Mouse (Mus musculus): Measurements from ENCODE around the gene Gm20481. TPM values are rescaled to one million over a fixed set of nuclear protein-coding genes. Genes with fewer than 3 reads are reported as not detected.
"Not testable (repeated sequence)": the region's sequence is repeated elsewhere in the genome, so short reads cannot be mapped to it uniquely, and the experiment has no call there.

The Gm20481 gene
- not detected in 2 replicates for polyA plus RNA-seq (2015; fragmentation: Nextera tagmentation; extraction: Ambion mirVana)

DNA sequence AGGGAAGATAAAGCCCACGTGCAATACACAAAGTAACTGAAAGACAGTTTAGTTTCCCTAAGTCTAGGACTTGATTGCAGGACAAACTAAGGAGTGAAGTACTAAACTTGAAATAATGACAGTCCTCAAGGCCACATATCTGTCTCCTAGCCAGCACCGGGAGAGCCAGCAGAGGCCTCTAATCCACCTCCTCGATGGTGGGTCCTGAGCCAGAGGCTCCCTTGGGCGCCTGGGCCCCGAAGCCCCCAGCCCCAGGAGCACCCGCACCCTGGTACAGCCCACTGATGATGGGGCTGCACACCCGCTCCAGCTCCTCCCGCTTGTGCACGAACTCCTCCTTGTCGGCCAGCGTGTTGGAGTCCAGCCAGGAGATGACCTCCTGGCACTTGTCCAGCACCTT is at the start of gene Gm20481:
Gene Gm20481 (plus strand): TSS at position 91 of the 400 bp plus-strand sequence.
- not testable (repeated sequence) for H3K27ac ChIP-seq (replicated peaks); H3K27me3 ChIP-seq (ENCODE audit: control insufficient read depth, insufficient read depth, low read length); H3K9me3 ChIP-seq (ENCODE audit: control insufficient read depth, low read length); H3K4me1 ChIP-seq (replicated peaks; ENCODE audit: control insufficient read depth, insufficient read depth); H3K4me2 ChIP-seq (replicated peaks; ENCODE audit: low read depth); ATAC-seq (ENCODE audit: low FRiP score, low TSS enrichment); H3K9ac ChIP-seq (ENCODE audit: low read length); H3K4me3 ChIP-seq (ENCODE audit: low read depth, low read length); DNase-seq (ENCODE audit: low spot score); H3K36me3 ChIP-seq (ENCODE audit: control insufficient read depth, insufficient read depth, low read length)
- WGBS: 61% methylated on average over 6 of the region's 11 CpGs

DNA sequence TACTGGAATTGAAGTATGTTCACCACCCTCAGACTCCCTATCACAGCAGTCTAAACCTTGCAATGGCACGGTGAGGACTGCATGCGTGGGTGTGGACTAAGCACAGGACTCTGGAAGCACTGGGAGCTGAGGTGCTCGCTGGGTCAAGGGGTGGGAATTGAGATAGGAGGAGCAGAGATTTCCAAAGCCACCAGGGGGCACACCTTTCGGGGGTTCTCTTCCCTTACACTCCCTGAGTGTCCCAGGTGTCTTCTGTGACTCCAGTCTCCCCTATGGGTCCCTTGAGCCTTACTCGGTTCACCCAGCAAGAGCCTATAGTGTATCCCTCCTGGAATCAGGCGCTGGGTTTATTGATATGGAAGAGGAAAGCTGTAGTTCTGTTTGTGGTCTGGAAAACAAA is 46.8 kb upstream of the Gm20481 start:
- WGBS: 51% methylated on average over 6 of the region's 6 CpGs
- no peak overlapping the region for H3K4me2 ChIP-seq (replicated peaks; ENCODE audit: low read depth)
- no peak overlapping the region for H3K27ac ChIP-seq (replicated peaks)
- DNase-seq (ENCODE audit: low spot score) (no peak), ATAC-seq (ENCODE audit: low FRiP score, low TSS enrichment) (0 out of 2 replicates have a peak, but pooled peaks have one; percentile 9)
- no peaks in the 10 kb centered on the region for H3K9me3 ChIP-seq (ENCODE audit: control insufficient read depth, low read length)
- no peak overlapping the region for H3K4me3 ChIP-seq (ENCODE audit: low read depth, low read length)
- H3K27me3 ChIP-seq (ENCODE audit: control insufficient read depth, insufficient read depth, low read length): no peaks in the 10 kb centered on the region
- no peaks in the 10 kb centered on the region for H3K36me3 ChIP-seq (ENCODE audit: control insufficient read depth, insufficient read depth, low read length)
- H3K4me1 ChIP-seq (replicated peaks; ENCODE audit: control insufficient read depth, insufficient read depth): no peaks in the 10 kb centered on the region
- no peak overlapping the region for H3K9ac ChIP-seq (ENCODE audit: low read length)
- TF ChIP-seq CTCF (IDR thresholded peaks at IDR 0.05; ENCODE audit: low read depth) (peak; percentile 56), EP300 (optimal IDR thresholded peaks at IDR 0.05) (no peak)

DNA sequence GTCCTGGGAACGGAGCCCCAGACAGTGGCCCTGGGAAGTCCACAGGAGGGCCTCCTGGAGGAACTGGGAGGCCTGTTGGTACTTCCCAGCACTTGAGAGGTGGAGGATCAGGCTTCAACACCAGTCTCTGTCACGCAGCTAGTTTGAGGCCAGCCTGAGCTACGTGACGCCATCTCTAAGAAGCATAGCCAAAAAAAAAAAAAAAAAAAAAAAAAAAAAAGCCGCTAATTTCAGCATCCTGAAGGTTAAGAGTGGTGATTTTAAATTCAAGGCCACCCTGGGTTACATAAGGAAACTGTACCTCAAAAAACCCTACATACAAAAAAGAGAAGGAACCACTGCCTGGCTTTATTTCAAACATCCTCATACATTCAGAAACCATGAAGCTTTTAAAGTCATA is 45.5 kb upstream of the Gm20481 start:
- H3K4me1 ChIP-seq (replicated peaks; ENCODE audit: control insufficient read depth, insufficient read depth): no peaks in the 10 kb centered on the region
- ATAC-seq (ENCODE audit: low FRiP score, low TSS enrichment): no peak
- H3K4me2 ChIP-seq (replicated peaks; ENCODE audit: low read depth): no peak overlapping the region
- WGBS: 63% methylated on average over 5 of the region's 5 CpGs
- H3K4me3 ChIP-seq (ENCODE audit: low read depth, low read length): no peak overlapping the region
- TF ChIP-seq CTCF (IDR thresholded peaks at IDR 0.05; ENCODE audit: low read depth): no peak
- TF ChIP-seq EP300 (optimal IDR thresholded peaks at IDR 0.05): no peak
- no peak for DNase-seq (ENCODE audit: low spot score)
- H3K27me3 ChIP-seq (ENCODE audit: control insufficient read depth, insufficient read depth, low read length): no peaks in the 10 kb centered on the region
- H3K9me3 ChIP-seq (ENCODE audit: control insufficient read depth, low read length): no peaks in the 10 kb centered on the region
- no peak overlapping the region for H3K9ac ChIP-seq (ENCODE audit: low read length)
- H3K36me3 ChIP-seq (ENCODE audit: control insufficient read depth, insufficient read depth, low read length): no peaks in the 10 kb centered on the region
- H3K27ac ChIP-seq (replicated peaks): no peak overlapping the region

GRCm38 (mm10) chr17:34927306-34928019 is 42.2 kb upstream of the Gm20481 start:
- Histone ChIP-seq H3K4me1 (replicated peaks; ENCODE audit: control insufficient read depth, insufficient read depth) (peaks cover 3% of the 10 kb centered on the region; the same call in 1 of the 2 replicates), H3K4me3 (ENCODE audit: low read depth, low read length) (no peak overlapping the region), H3K27ac (replicated peaks) (no peak overlapping the region), H3K27me3 (ENCODE audit: control insufficient read depth, insufficient read depth, low read length) (no peaks in the 10 kb centered on the region), H3K4me2 (replicated peaks; ENCODE audit: low read depth) (no peak overlapping the region), H3K9me3 (ENCODE audit: control insufficient read depth, low read length) (no peaks in the 10 kb centered on the region), H3K9ac (ENCODE audit: low read length) (no peak overlapping the region), H3K36me3 (ENCODE audit: control insufficient read depth, insufficient read depth, low read length) (no peaks in the 10 kb centered on the region)
- no peak for ATAC-seq (ENCODE audit: low FRiP score, low TSS enrichment)
- no peak for DNase-seq (ENCODE audit: low spot score)
- WGBS: 87% methylated on average over 18 of the region's 18 CpGs
- TF ChIP-seq EP300 (optimal IDR thresholded peaks at IDR 0.05) (no peak), CTCF (IDR thresholded peaks at IDR 0.05; ENCODE audit: low read depth) (no peak)

DNA sequence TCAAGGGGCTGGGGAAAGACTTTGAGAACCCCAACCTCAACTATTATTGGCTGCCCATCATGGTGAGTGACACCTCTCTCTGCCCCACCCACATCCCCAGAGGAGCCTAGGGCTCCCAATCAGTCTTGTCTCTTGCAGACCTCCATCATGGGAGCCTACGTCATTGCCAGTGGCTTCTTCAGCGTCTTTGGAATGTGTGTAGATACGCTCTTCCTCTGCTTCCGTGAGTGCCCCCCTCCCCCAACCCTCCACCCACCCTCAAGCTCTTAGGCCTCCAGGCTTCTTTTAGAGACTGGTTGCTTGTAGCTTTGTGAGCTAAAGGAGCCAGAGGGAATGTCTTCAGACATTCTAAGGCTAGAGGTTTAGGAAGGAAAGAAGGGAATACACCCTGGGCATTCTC is 40.9 kb upstream of the Gm20481 start:
- no peak overlapping the region for H3K27ac ChIP-seq (replicated peaks)
- TF ChIP-seq EP300 (optimal IDR thresholded peaks at IDR 0.05) (no peak), CTCF (IDR thresholded peaks at IDR 0.05; ENCODE audit: low read depth) (no peak)
- no peak overlapping the region for H3K9ac ChIP-seq (ENCODE audit: low read length)
- no peak overlapping the region for H3K4me3 ChIP-seq (ENCODE audit: low read depth, low read length)
- ATAC-seq (ENCODE audit: low FRiP score, low TSS enrichment) (no peak), DNase-seq (ENCODE audit: low spot score) (no peak)
- H3K36me3 ChIP-seq (ENCODE audit: control insufficient read depth, insufficient read depth, low read length): no peaks in the 10 kb centered on the region
- H3K27me3 ChIP-seq (ENCODE audit: control insufficient read depth, insufficient read depth, low read length): no peaks in the 10 kb centered on the region
- H3K4me2 ChIP-seq (replicated peaks; ENCODE audit: low read depth): no peak overlapping the region
- 57% methylated on average over 4 of the region's 4 CpGs for WGBS
- H3K4me1 ChIP-seq (replicated peaks; ENCODE audit: control insufficient read depth, insufficient read depth): peaks cover 3% of the 10 kb centered on the region; the same call in 1 of the 2 replicates
- H3K9me3 ChIP-seq (ENCODE audit: control insufficient read depth, low read length): no peaks in the 10 kb centered on the region

DNA sequence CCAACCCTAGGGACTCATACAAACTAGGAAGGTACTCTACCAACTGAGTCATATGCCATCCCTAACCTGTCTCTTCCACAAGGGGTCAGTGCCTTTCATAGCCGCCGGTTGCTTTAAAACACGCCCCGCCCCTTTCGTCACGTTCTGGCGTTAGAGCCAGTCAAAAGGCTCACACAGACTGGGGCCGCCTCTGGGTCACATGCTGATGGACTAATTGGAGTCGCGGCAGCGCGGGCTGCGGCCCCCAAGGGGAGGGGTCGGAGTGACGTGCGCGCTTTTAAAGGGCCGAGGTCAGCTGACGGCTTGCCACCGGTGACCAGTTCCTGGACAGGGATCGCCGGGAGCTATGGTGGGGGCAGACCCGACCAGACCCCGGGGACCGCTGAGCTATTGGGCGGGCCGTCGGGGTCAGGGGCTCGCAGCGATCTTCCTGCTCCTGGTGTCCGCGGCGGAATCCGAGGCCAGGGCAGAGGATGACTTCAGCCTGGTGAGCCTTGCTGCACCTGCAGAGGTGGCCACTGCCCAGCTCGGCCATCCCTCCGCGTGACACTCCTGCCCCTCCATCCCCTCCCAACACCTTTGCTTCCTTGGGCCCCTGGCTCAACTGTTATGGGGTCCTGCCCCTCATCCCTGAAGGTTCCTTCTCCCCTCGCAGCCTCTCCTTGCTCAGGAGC is 38.5 kb upstream of the Gm20481 start, which contains the start of gene Neu1:
Gene Neu1 (plus strand): TSS at position 193 of the 674 bp plus-strand sequence.
- peak within 1 kb of the TSS; percentile 97 for H3K4me2 ChIP-seq (replicated peaks; ENCODE audit: low read depth)
- no peaks in the 10 kb centered on the region for H3K27me3 ChIP-seq (ENCODE audit: control insufficient read depth, insufficient read depth, low read length)
- TF ChIP-seq EP300 (optimal IDR thresholded peaks at IDR 0.05) (no peak), CTCF (IDR thresholded peaks at IDR 0.05; ENCODE audit: low read depth) (peak; percentile 90)
- H3K4me1 ChIP-seq (replicated peaks; ENCODE audit: control insufficient read depth, insufficient read depth): peaks cover 3% of the 10 kb centered on the region; the same call in 1 of the 2 replicates
- peak within 1 kb of the TSS; percentile 58; the same call in 1 of the 2 replicates for H3K27ac ChIP-seq (replicated peaks)
- under 1% methylated on average over 29 of the region's 38 CpGs for WGBS
- ATAC-seq (ENCODE audit: low FRiP score, low TSS enrichment): peak; percentile 97
- DNase-seq (ENCODE audit: low spot score): peak; percentile 98
- peak within 1 kb of the TSS; percentile 78 for H3K9ac ChIP-seq (ENCODE audit: low read length)
- H3K4me3 ChIP-seq (ENCODE audit: low read depth, low read length): peak within 1 kb of the TSS; percentile 74
- no peaks in the 10 kb centered on the region for H3K9me3 ChIP-seq (ENCODE audit: control insufficient read depth, low read length)
- no peaks in the 10 kb centered on the region; the same call in 1 of the 2 replicates for H3K36me3 ChIP-seq (ENCODE audit: control insufficient read depth, insufficient read depth, low read length)
